Mouse (Mus musculus) megakaryocyte, embryonic 14.5 days (primary cell): ENCODE results near the gene Hist1h2ai. TPM values are rescaled to one million over a fixed set of nuclear protein-coding genes. Genes with fewer than 3 reads are reported as not detected.

Experiments used
- H3K27me3 ChIP-seq: replicated peaks from 2 replicates; pipeline ENCODE3; 2012; ENCODE audit warnings: inconsistent platforms
- H3K36me3 ChIP-seq: replicated peaks from 2 replicates; pipeline ENCODE3; 2012; ENCODE audit warnings: low read length, inconsistent platforms, mixed read lengths
- H3K4me1 ChIP-seq: 2 replicates; pipeline ENCODE4 v1.6.1; 2012; ENCODE audit warnings: inconsistent platforms
- H3K4me3 ChIP-seq: replicated peaks from 2 replicates; pipeline ENCODE3; 2012; ENCODE audit warnings: moderate library complexity, mild to moderate bottlenecking, inconsistent platforms
- H3K9me3 ChIP-seq: 2 replicates; pipeline ENCODE4 v1.6.1; 2012; ENCODE audit warnings: inconsistent platforms
- FLI1 ChIP-seq: IDR thresholded peaks from 2 replicates; pipeline ENCODE4 v1.6.1; 2012; ENCODE audit warnings: low read length, inconsistent platforms, mixed read lengths
- GATA1 ChIP-seq: IDR thresholded peaks from 3 replicates; pipeline ENCODE4 v1.6.1; 2012; ENCODE audit warnings: mixed read lengths, low read length, inconsistent platforms, borderline replicate concordance
- polyA plus RNA-seq: library from polyadenylated mRNA; stranded (reverse); fragments of >175 nt; gene quantifications from 2 replicates; pipeline ENCODE4 v1.2.3, GENCODE M21; 2012; ENCODE audit warnings: low replicate concordance; ENCODE audit not compliant: insufficient read depth

Gene Hist1h2ai
- polyA plus RNA-seq, 1 experiment: 88.4 TPM

DNA sequence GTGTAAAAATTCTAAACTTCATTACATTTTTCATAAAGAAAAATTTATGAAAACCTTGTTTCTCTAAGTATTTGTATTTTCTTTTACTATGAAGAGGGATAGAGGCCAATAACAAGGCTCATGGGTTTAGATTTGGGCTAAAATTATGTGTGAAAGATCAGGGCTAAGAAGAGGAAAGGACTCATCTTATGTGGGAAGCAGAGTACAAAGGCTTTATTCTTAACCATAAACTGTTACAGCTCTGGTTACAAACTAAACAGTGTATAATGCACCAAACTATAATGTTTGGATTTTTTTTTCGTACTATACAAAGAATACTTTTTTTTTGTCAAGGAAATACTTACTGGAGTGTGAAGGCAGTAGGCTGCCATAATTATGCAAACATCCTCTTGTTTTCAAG, 39.5 kb downstream of the Hist1h2ai start:
- Histone ChIP-seq H3K4me3 (no peak overlapping the region), H3K4me1 (peaks cover 36% of the 10 kb centered on the region)
- TF ChIP-seq GATA1 (no peak), FLI1 (no peak)

More for the DNA sequence above, 39.5 kb downstream of the Hist1h2ai start:
- no peaks in the 10 kb centered on the region for H3K9me3 ChIP-seq
- H3K27me3 ChIP-seq: no peaks in the 10 kb centered on the region
- no peaks in the 10 kb centered on the region for H3K36me3 ChIP-seq

Other genes starting within 250 kb of the Hist1h2ai start
- gene Nkapl, start 247.9 kb upstream of the Hist1h2ai start, polyA plus RNA-seq: 0.92 TPM in 1 of 2 replicates, not detected in the other
- gene Zkscan4, start 237.5 kb upstream of the Hist1h2ai start, polyA plus RNA-seq: not detected in 2 replicates
- not detected in 2 replicates for gene Gm10065, start 237.0 kb upstream of the Hist1h2ai start, polyA plus RNA-seq
- gene AK157302, start 221.2 kb upstream of the Hist1h2ai start, polyA plus RNA-seq: 0.04 TPM in 1 of 2 replicates, not detected in the other
- gene Gm11273, start 215.0 kb upstream of the Hist1h2ai start, polyA plus RNA-seq: 6.5 and 41.0 TPM in 2 replicates
- 0.20 TPM in 1 of 2 replicates, not detected in the other for gene Zkscan8, start 185.3 kb upstream of the Hist1h2ai start, polyA plus RNA-seq
- not detected in 2 replicates for gene Olfr1366, start 173.6 kb upstream of the Hist1h2ai start, polyA plus RNA-seq
- not detected in 2 replicates for gene Olfr1535, start 156.5 kb upstream of the Hist1h2ai start, polyA plus RNA-seq
- 0.10 TPM in 1 of 2 replicates, not detected in the other for gene Olfr1364, start 134.7 kb upstream of the Hist1h2ai start, polyA plus RNA-seq
- gene Olfr1362, start 102.4 kb upstream of the Hist1h2ai start, polyA plus RNA-seq: not detected in 2 replicates
- not detected in 2 replicates for gene Olfr11, start 73.9 kb upstream of the Hist1h2ai start, polyA plus RNA-seq
- not detected in 2 replicates for gene Olfr1361, start 53.0 kb upstream of the Hist1h2ai start, polyA plus RNA-seq
- not detected in 2 replicates for gene Olfr1360, start 39.0 kb upstream of the Hist1h2ai start, polyA plus RNA-seq
- not detected in 2 replicates for gene Olfr1359, start 18.3 kb upstream of the Hist1h2ai start, polyA plus RNA-seq
- 3.6 TPM in 1 of 2 replicates, not detected in the other for gene Hist1h2bl, start 279 bp upstream of the Hist1h2ai start, polyA plus RNA-seq
- 72.9 and 147 TPM in 2 replicates for gene Hist1h3h, start 1.2 kb downstream of the Hist1h2ai start, polyA plus RNA-seq
- 7.3 TPM in 1 of 2 replicates, not detected in the other for gene Hist1h2bm, start 5.6 kb downstream of the Hist1h2ai start, polyA plus RNA-seq
- 5.0 and 5.5 TPM in 2 replicates for gene Hist1h4j, start 18.6 kb downstream of the Hist1h2ai start, polyA plus RNA-seq
- 53.8 and 106 TPM in 2 replicates for gene Hist1h4k, start 34.1 kb downstream of the Hist1h2ai start, polyA plus RNA-seq
- gene Hist1h2ak, start 37.4 kb downstream of the Hist1h2ai start, polyA plus RNA-seq: 18.0 and 72.9 TPM in 2 replicates
- 7.1 TPM in 1 of 2 replicates, not detected in the other for gene Hist1h2bn, start 37.7 kb downstream of the Hist1h2ai start, polyA plus RNA-seq
- 3.0 TPM in 1 of 2 replicates, not detected in the other for gene Hist1h1b, start 64.2 kb downstream of the Hist1h2ai start, polyA plus RNA-seq
- gene Hist1h3i, start 66.9 kb downstream of the Hist1h2ai start, polyA plus RNA-seq: 50.5 and 69.6 TPM in 2 replicates
- 22.2 and 79.5 TPM in 2 replicates for gene Hist1h2an, start 70.8 kb downstream of the Hist1h2ai start, polyA plus RNA-seq
- 4.6 and 20.3 TPM in 2 replicates for gene Hist1h2bp, start 71.0 kb downstream of the Hist1h2ai start, polyA plus RNA-seq
- gene Hist1h2bq, start 93.8 kb downstream of the Hist1h2ai start, polyA plus RNA-seq: 83.2 and 173 TPM in 2 replicates
- gene Hist1h2ao, start 94.0 kb downstream of the Hist1h2ai start, polyA plus RNA-seq: not detected in 2 replicates
- 91.9 TPM in 1 of 2 replicates, not detected in the other for gene Hist1h4m, start 95.3 kb downstream of the Hist1h2ai start, polyA plus RNA-seq
- 88.8 and 245 TPM in 2 replicates for gene Hist1h4n, start 115.8 kb downstream of the Hist1h2ai start, polyA plus RNA-seq
- 10,971 and 11,665 TPM in 2 replicates for gene Hist1h2ap, start 117.1 kb downstream of the Hist1h2ai start, polyA plus RNA-seq
- 74.1 and 174 TPM in 2 replicates for gene Hist1h2br, start 117.3 kb downstream of the Hist1h2ai start, polyA plus RNA-seq
- not detected in 2 replicates for gene Zfp184, start 228.7 kb downstream of the Hist1h2ai start, polyA plus RNA-seq